Mouse (Mus musculus) liver, adult 2 months (tissue): Measurements from ENCODE around the gene Lrmp. TPM values are rescaled to one million over a fixed set of nuclear protein-coding genes. Genes with fewer than 3 reads are reported as not detected.

ENCODE experiments used
- DNase-seq: peaks from one replicate; pipeline ENCODE4 v3.0.0-alpha.2; 2011; ENCODE audit warnings: low read depth, low spot score; ENCODE audit errors: extremely low read depth
- H3K27ac ChIP-seq: fragments of 200-500 bp; replicated peaks from 2 replicates; pipeline ENCODE4 v1.5.1; 2012; ENCODE audit warnings: low read depth, mild to moderate bottlenecking, control low read depth, inconsistent platforms, low read length; ENCODE audit not compliant: insufficient read depth
- H3K27me3 ChIP-seq: fragments of 200-500 bp; 2 replicates; pipeline ENCODE4 v1.6.1; 2012; ENCODE audit warnings: mild to moderate bottlenecking, moderate library complexity, low read length, inconsistent platforms; ENCODE audit not compliant: control insufficient read depth, insufficient read depth
- H3K36me3 ChIP-seq: fragments of 200-500 bp; 2 replicates; pipeline ENCODE4 v1.6.1; 2012; ENCODE audit warnings: low read length, inconsistent platforms; ENCODE audit not compliant: control insufficient read depth, insufficient read depth
- H3K4me1 ChIP-seq: fragments of 200-500 bp; 2 replicates; pipeline ENCODE4 v1.6.1; 2011; ENCODE audit warnings: low read length; ENCODE audit not compliant: control insufficient read depth, insufficient read depth
- H3K4me3 ChIP-seq: fragments of 200-500 bp; 2 replicates; pipeline ENCODE4 v1.5.1; 2011; ENCODE audit warnings: low read depth, mild to moderate bottlenecking, control low read depth, low read length, moderate library complexity; ENCODE audit not compliant: insufficient read depth
- H3K79me2 ChIP-seq: fragments of 200-500 bp; 2 replicates; pipeline ENCODE4 v1.6.1; 2012; ENCODE audit warnings: inconsistent platforms, mild to moderate bottlenecking, low read length, moderate library complexity; ENCODE audit not compliant: control insufficient read depth, insufficient read depth
- H3K9ac ChIP-seq: fragments of 200-500 bp; 2 replicates; pipeline ENCODE4 v1.6.1; 2012; ENCODE audit warnings: low read depth, mild to moderate bottlenecking, control low read depth, inconsistent platforms, low read length
- CTCF ChIP-seq: fragments of 200-500 bp; IDR thresholded peaks from 2 replicates; pipeline ENCODE4 v1.5.1; 2011; ENCODE audit warnings: low read depth, low read length, control low read depth
- POLR2A ChIP-seq: fragments of 200-500 bp; IDR thresholded peaks from 2 replicates; pipeline ENCODE4 v1.6.1; 2011; ENCODE audit warnings: low read length, control low read depth; ENCODE audit not compliant: insufficient read depth; ENCODE audit errors: extremely low read depth
- WGBS: fragments of 180-500 bp; shearing (Covaris S2); methylation state at CpG from one replicate; pipeline ENCODE4 v1.1.7; 2018; 5-methylcytosine and 5-hydroxymethylcytosine counted together
- polyA plus RNA-seq: library from polyadenylated mRNA; depleted of rRNA; stranded (reverse); fragments of >200 nt; gene quantifications from 2 replicates; pipeline ENCODE4 v1.2.3, GENCODE M21; 2012
- total RNA-seq: library from RNA; depleted of rRNA; stranded (reverse); fragments of >200 nt; gene quantifications from 2 replicates; pipeline ENCODE4 v1.2.3, GENCODE M21; 2014

The Lrmp gene
- total and polyA plus RNA-seq, 2 experiments, result 3.4 to 3.6 TPM

DNA sequence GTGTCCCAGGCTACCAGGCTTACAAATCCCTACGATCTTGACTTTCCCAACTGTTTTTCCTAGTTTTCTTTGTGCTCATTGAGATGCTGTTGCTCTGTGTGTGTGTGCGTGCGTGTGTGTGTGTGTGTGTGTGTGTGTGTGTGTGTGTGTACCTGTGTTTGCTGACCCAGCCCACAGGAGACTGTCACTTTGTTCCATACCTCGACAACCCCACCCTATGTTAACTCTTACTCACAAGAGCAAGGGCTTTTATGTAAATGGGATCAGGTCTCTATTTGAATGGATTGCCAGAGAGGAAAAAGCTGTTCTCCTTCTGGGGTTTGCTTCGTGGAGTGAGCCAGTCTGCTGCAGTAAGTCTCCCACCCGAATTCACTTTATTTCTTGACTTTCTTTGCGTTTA is 29.7 kb downstream of the Lrmp start:
- Histone ChIP-seq H3K27me3 (no peaks in the 10 kb centered on the region), H3K27ac (no peak overlapping the region), H3K9ac (no peak overlapping the region), H3K4me3 (no peak overlapping the region), H3K4me1 (peaks cover 4% of the 10 kb centered on the region; the same call in 1 of the 2 replicates), H3K79me2 (no peaks in the 10 kb centered on the region), H3K36me3 (no peaks in the 10 kb centered on the region)
- no peak for TF ChIP-seq CTCF
- WGBS, result 79% methylated on average over 7 of the region's 7 CpGs
- no peak for DNase-seq

DNA sequence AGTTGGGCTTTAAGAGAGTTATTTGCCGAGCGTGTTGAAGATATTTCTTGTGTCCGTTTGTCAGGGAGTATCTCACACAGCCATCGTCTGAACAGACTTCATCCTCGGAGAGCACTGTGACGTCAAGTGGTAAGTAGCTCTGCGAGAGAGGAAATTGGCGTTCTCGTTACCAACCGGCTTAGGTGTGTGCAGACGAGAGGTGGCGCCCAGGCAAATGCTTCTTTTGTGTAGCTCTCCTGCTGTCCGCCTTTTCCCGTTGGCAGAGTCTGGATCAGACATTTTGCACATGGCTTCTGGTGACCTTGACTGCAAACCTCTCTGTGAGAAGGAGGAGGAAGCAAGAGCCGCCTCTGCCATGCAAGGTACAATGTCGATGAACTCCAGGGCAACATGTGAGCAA is 32.3 kb downstream of the Lrmp start:
- TF ChIP-seq POLR2A (no peak), CTCF (no peak)
- WGBS, result 91% methylated on average over 16 of the region's 16 CpGs

DNA sequence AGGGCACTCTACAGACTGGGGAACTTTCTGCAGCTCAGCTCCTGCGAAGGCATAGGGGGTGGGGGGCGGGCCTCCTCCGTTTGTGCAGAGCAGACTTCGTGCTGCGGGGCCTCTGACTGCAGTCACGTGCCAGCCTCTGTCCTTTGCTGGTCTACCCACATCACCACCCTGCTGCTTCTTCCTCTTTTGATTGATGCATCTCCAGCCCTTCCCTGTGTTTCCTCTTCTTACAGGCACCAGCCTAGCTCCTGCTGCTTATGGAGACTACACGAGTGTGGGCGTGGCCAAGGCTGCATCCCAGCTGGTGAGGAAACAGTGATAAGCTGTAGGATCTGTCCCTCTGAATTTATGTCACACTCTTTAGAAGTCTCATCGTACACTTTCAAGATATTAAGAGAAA is 33.6 kb downstream of the Lrmp start:
- no peak for DNase-seq
- Histone ChIP-seq H3K27ac (no peak overlapping the region), H3K9ac (no peak overlapping the region), H3K27me3 (no peaks in the 10 kb centered on the region), H3K79me2 (no peaks in the 10 kb centered on the region), H3K4me1 (no peaks in the 10 kb centered on the region), H3K4me3 (no peak overlapping the region), H3K36me3 (no peaks in the 10 kb centered on the region)
- WGBS, result 69% methylated on average over 9 of the region's 9 CpGs
- TF ChIP-seq POLR2A, result no peak
- TF ChIP-seq CTCF, result no peak

More for the DNA sequence above, 32.3 kb downstream of the Lrmp start:
- no peak overlapping the region for H3K27ac ChIP-seq
- no peaks in the 10 kb centered on the region for H3K4me1 ChIP-seq
- DNase-seq, result no peak
- no peaks in the 10 kb centered on the region for H3K27me3 ChIP-seq
- no peaks in the 10 kb centered on the region for H3K79me2 ChIP-seq
- H3K4me3 ChIP-seq, result no peak overlapping the region
- H3K36me3 ChIP-seq, result no peaks in the 10 kb centered on the region
- H3K9ac ChIP-seq, result no peak overlapping the region

DNA sequence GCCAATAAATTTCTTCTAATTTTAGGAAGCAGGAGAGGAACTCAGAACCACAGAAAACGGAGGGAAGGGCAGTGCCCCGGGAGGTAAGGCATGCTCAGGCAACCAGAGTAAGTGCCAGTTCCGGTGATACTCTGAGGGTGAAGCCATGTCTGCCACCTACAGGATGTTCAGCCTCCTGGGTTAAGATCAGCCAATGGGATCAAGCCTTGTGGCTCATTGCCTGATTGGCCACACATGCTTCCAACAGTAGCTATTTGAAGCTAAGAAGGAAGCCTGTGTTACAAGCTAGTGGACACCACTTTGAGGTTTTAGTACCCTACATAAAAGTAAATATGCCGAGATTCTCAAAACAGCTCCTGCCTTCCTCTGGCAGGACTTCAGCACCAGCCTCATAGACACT is 43.2 kb downstream of the Lrmp start:
- Histone ChIP-seq H3K79me2 (no peaks in the 10 kb centered on the region), H3K4me3 (no peak overlapping the region), H3K27me3 (no peaks in the 10 kb centered on the region; the same call in 1 of the 2 replicates), H3K9ac (no peak overlapping the region), H3K27ac (no peak overlapping the region), H3K36me3 (no peaks in the 10 kb centered on the region), H3K4me1 (no peaks in the 10 kb centered on the region)
- no peak for DNase-seq
- 72% methylated on average over 4 of the region's 4 CpGs for WGBS
- no peak for TF ChIP-seq CTCF
- TF ChIP-seq POLR2A, result no peak

DNA sequence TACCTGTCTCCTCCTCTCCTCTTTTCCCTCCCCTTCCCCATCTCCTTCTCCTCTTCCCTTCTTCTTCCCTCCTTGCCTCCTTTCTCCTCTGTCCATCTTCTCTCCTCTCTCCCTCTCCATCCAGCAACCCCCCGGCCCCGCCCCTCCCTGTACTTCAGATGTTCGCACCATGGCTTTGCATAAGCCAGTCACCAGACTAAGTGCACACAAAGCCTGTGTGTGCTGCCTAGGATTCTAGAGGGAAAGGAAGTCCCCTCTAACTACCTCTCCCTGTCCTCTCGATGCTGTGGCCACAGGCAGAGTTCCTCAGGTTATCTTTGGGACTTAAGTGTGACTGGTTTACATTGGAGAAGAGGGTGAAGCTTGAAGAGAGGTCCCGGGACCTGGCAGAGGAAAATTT is 45.1 kb downstream of the Lrmp start:
- DNase-seq, result no peak
- no peak for TF ChIP-seq POLR2A
- no peaks in the 10 kb centered on the region; the same call in 1 of the 2 replicates for H3K27me3 ChIP-seq
- no peak overlapping the region for H3K4me3 ChIP-seq
- H3K27ac ChIP-seq, result no peak overlapping the region
- no peaks in the 10 kb centered on the region for H3K4me1 ChIP-seq
- H3K79me2 ChIP-seq, result no peaks in the 10 kb centered on the region
- WGBS, result 58% methylated on average over 5 of the region's 5 CpGs
- no peak overlapping the region for H3K9ac ChIP-seq
- H3K36me3 ChIP-seq, result no peaks in the 10 kb centered on the region

DNA sequence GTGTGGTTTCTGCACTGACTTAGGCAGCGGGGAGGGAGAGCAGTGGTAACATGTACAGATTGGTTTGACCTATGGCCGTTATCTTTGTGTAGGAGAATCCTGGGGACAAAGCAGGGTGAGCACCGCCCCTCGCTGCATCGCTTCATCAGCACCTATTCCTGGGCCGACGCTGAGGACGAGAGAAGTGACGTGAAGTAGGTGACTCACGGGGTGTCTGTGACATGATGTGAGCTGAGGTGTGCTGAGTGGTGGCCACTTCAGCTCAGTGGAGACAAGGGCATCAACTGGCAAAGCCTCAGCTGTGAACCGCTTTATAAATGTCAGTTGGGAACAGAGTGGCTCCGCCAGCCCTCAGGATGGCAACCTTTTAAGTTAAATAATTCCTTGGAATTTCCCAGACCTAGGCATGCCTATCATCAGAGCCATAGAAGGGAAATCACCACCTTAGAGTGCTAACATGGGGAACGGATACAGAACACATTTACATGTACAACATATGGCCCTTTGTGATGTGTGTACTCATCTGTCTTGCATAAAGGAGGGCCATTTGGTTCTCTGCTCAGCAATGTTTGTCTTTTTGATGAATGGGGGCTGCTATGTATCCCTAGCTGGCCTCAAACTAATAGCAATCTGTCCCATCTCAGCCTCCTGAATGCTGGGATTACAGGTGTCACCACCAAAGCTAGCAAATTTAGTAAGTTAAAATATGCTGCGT is 56.6 kb downstream of the Lrmp start:
- Histone ChIP-seq H3K9ac (no peak overlapping the region), H3K4me1 (no peaks in the 10 kb centered on the region), H3K27ac (no peak overlapping the region), H3K79me2 (no peaks in the 10 kb centered on the region), H3K27me3 (no peaks in the 10 kb centered on the region), H3K36me3 (no peaks in the 10 kb centered on the region), H3K4me3 (no peak overlapping the region)
- DNase-seq, result no peak
- 73% methylated on average over 14 of the region's 14 CpGs for WGBS
- TF ChIP-seq POLR2A (no peak), CTCF (no peak)
